Mouse (Mus musculus): Measurements from ENCODE around the gene Sept11. TPM values are rescaled to one million over a fixed set of nuclear protein-coding genes. Genes with fewer than 3 reads are reported as not detected.
A peak's percentile ranks its signal among the peaks of the same experiment; 100 is the strongest.

Gene Sept11
- total RNA-seq (2014; fragmentation: Nextera tagmentation) = 96.1 and 104 TPM in 2 replicates
- 41.2 and 46.1 TPM in 2 replicates for total RNA-seq (2017)
- polyA plus RNA-seq (2012) = 20.4 and 25.4 TPM in 2 replicates

GRCm38 (mm10) chr5:93092857-93093622 lies at the start of gene Sept11:
Sept11 (plus strand) TSS chr5:93093437.
- DNase-seq (ENCODE audit: low spot score) (peak; percentile 92), ATAC-seq (ENCODE audit: extremely low read depth, insufficient number of reproducible peaks, low FRiP score, poor library complexity, severe bottlenecking) (peak; percentile 77)
- H3K36me3 ChIP-seq (replicated peaks) = peaks cover 22% of the 10 kb centered on the region
- no peaks in the 10 kb centered on the region for H3K27me3 ChIP-seq (ENCODE audit: insufficient read depth, low read length)
- H3K9me3 ChIP-seq (replicated peaks) = no peaks in the 10 kb centered on the region
- peak within 1 kb of the TSS; percentile 96 for H3K4me3 ChIP-seq (ENCODE audit: low read depth, low read length)
- H3K4me1 ChIP-seq (ENCODE audit: insufficient read depth, low read depth, low read length) = peaks cover 35% of the 10 kb centered on the region
- TF ChIP-seq POLR2AphosphoS5 (IDR thresholded peaks at IDR 0.05; ENCODE audit: insufficient replicate concordance, low read depth, low read length) = peak; percentile 69; the same call in 1 of the 2 replicates
- no peak for TF ChIP-seq GATA1 (IDR thresholded peaks at IDR 0.05; ENCODE audit: borderline replicate concordance, low read length)

- TF ChIP-seq POLR2AphosphoS5 (IDR thresholded peaks at IDR 0.05; ENCODE audit: insufficient replicate concordance, low read depth, low read length) (no peak), TAL1 (conservative IDR thresholded peaks at IDR 0.05; ENCODE audit: low read depth, low read length) (no peak), CTCF (IDR thresholded peaks at IDR 0.05; ENCODE audit: low read depth, low read length) (no peak), GATA2 (IDR thresholded peaks at IDR 0.05; ENCODE audit: borderline replicate concordance, low read depth, low read length) (no peak), GATA1 (IDR thresholded peaks at IDR 0.05; ENCODE audit: borderline replicate concordance, low read length) (no peak)
- Histone ChIP-seq H3K4me1 (ENCODE audit: insufficient read depth, low read depth, low read length) (no peaks in the 10 kb centered on the region), H3K27me3 (ENCODE audit: insufficient read depth, low read length) (peaks cover 11% of the 10 kb centered on the region), H3K36me3 (replicated peaks) (no peaks in the 10 kb centered on the region), H3K4me3 (ENCODE audit: low read depth, low read length) (no peak overlapping the region), H3K9me3 (replicated peaks) (peaks cover 14% of the 10 kb centered on the region)
- ATAC-seq (ENCODE audit: extremely low read depth, insufficient number of reproducible peaks, low FRiP score, poor library complexity, severe bottlenecking) (no peak), DNase-seq (ENCODE audit: low spot score) (no peak)
Measured at GRCm38 (mm10) chr5:93043688-93044583, 49.3 kb upstream of the Sept11 start.

GRCm38 (mm10) chr5:93044584-93045370 lies 48.5 kb upstream of the Sept11 start, which contains the start of gene Sowahb:
Sowahb (minus strand) TSS chr5:93045022.
- H3K9me3 ChIP-seq (replicated peaks) = peaks cover 14% of the 10 kb centered on the region
- H3K36me3 ChIP-seq (replicated peaks) = no peaks in the 10 kb centered on the region
- no peak within 1 kb of the TSS for H3K4me3 ChIP-seq (ENCODE audit: low read depth, low read length)
- DNase-seq (ENCODE audit: low spot score) (no peak), ATAC-seq (ENCODE audit: extremely low read depth, insufficient number of reproducible peaks, low FRiP score, poor library complexity, severe bottlenecking) (no peak)
- H3K4me1 ChIP-seq (ENCODE audit: insufficient read depth, low read depth, low read length) = no peaks in the 10 kb centered on the region
- peaks cover 10% of the 10 kb centered on the region for H3K27me3 ChIP-seq (ENCODE audit: insufficient read depth, low read length)
- TF ChIP-seq TAL1 (conservative IDR thresholded peaks at IDR 0.05; ENCODE audit: low read depth, low read length) = no peak
- no peak for TF ChIP-seq GATA2 (IDR thresholded peaks at IDR 0.05; ENCODE audit: borderline replicate concordance, low read depth, low read length)
- no peak for TF ChIP-seq POLR2AphosphoS5 (IDR thresholded peaks at IDR 0.05; ENCODE audit: insufficient replicate concordance, low read depth, low read length)
- no peak for TF ChIP-seq CTCF (IDR thresholded peaks at IDR 0.05; ENCODE audit: low read depth, low read length)
- TF ChIP-seq GATA1 (IDR thresholded peaks at IDR 0.05; ENCODE audit: borderline replicate concordance, low read length) = no peak

- DNase-seq (ENCODE audit: low spot score) (no peak), ATAC-seq (ENCODE audit: extremely low read depth, insufficient number of reproducible peaks, low FRiP score, poor library complexity, severe bottlenecking) (no peak)
- no peak for TF ChIP-seq POLR2AphosphoS5 (IDR thresholded peaks at IDR 0.05; ENCODE audit: insufficient replicate concordance, low read depth, low read length)
- TF ChIP-seq GATA1 (IDR thresholded peaks at IDR 0.05; ENCODE audit: borderline replicate concordance, low read length) = no peak
- TF ChIP-seq GATA2 (IDR thresholded peaks at IDR 0.05; ENCODE audit: borderline replicate concordance, low read depth, low read length) = no peak
- TF ChIP-seq CTCF (IDR thresholded peaks at IDR 0.05; ENCODE audit: low read depth, low read length) = no peak
- TF ChIP-seq TAL1 (conservative IDR thresholded peaks at IDR 0.05; ENCODE audit: low read depth, low read length) = no peak
- Histone ChIP-seq H3K9me3 (replicated peaks) (peaks cover 14% of the 10 kb centered on the region), H3K4me1 (ENCODE audit: insufficient read depth, low read depth, low read length) (no peaks in the 10 kb centered on the region), H3K27me3 (ENCODE audit: insufficient read depth, low read length) (peaks cover 10% of the 10 kb centered on the region), H3K36me3 (replicated peaks) (no peaks in the 10 kb centered on the region), H3K4me3 (ENCODE audit: low read depth, low read length) (no peak overlapping the region)
Measured at GRCm38 (mm10) chr5:93045371-93045714, 47.9 kb upstream of the Sept11 start.

GRCm38 (mm10) chr5:93046306-93046845 lies 46.9 kb upstream of the Sept11 start:
- H3K27me3 ChIP-seq (ENCODE audit: insufficient read depth, low read length) = peaks cover 10% of the 10 kb centered on the region; the same call in 1 of the 2 replicates
- TF ChIP-seq GATA1 (IDR thresholded peaks at IDR 0.05; ENCODE audit: borderline replicate concordance, low read length) (no peak), CTCF (IDR thresholded peaks at IDR 0.05; ENCODE audit: low read depth, low read length) (no peak), POLR2AphosphoS5 (IDR thresholded peaks at IDR 0.05; ENCODE audit: insufficient replicate concordance, low read depth, low read length) (no peak), TAL1 (conservative IDR thresholded peaks at IDR 0.05; ENCODE audit: low read depth, low read length) (no peak), GATA2 (IDR thresholded peaks at IDR 0.05; ENCODE audit: borderline replicate concordance, low read depth, low read length) (no peak)

More at GRCm38 (mm10) chr5:93046306-93046845, 46.9 kb upstream of the Sept11 start:
- no peaks in the 10 kb centered on the region for H3K4me1 ChIP-seq (ENCODE audit: insufficient read depth, low read depth, low read length)
- no peak overlapping the region for H3K4me3 ChIP-seq (ENCODE audit: low read depth, low read length)
- no peak for DNase-seq (ENCODE audit: low spot score)
- ATAC-seq (ENCODE audit: extremely low read depth, insufficient number of reproducible peaks, low FRiP score, poor library complexity, severe bottlenecking) = no peak
- no peaks in the 10 kb centered on the region for H3K36me3 ChIP-seq (replicated peaks)
- peaks cover 14% of the 10 kb centered on the region for H3K9me3 ChIP-seq (replicated peaks)

Measured in G1E (cell line).